Mouse (Mus musculus) MEL (cell line): ENCODE measurements around the gene Fam171a2.

ENCODE experiments used
- GATA1 ChIP-seq: IDR thresholded peaks from 2 replicates; pipeline ENCODE4 v1.6.1; 2011; ENCODE audit warnings: low read depth, low read length, improper control_type of control experiment
- MAFK ChIP-seq: IDR thresholded peaks from 2 replicates; pipeline ENCODE4 v1.6.1; 2011; ENCODE audit warnings: low read depth, mild to moderate bottlenecking, low read length, improper control_type of control experiment, borderline replicate concordance
- MAX ChIP-seq: IDR thresholded peaks from 2 replicates; pipeline ENCODE4 v1.6.1; 2011; ENCODE audit warnings: low read length, improper control_type of control experiment
- POLR2A ChIP-seq, 2 experiments: IDR thresholded peaks; 2 replicates each; pipeline ENCODE4 v1.6.1; 2011 to 2012; ENCODE audit warnings: low read length in 2 of 2, mild to moderate bottlenecking in 2 of 2, control low read depth in 1 of 2, improper control_type of control experiment in 1 of 2, low read depth in 1 of 2, moderate library complexity in 1 of 2; ENCODE audit not compliant: control insufficient read depth in 1 of 2, insufficient read depth in 1 of 2, poor library complexity in 1 of 2
- POLR2AphosphoS2 ChIP-seq: IDR thresholded peaks from 2 replicates; pipeline ENCODE4 v1.6.1; 2011; ENCODE audit warnings: low read length, improper control_type of control experiment
- ZC3H11A ChIP-seq: IDR thresholded peaks from 2 replicates; pipeline ENCODE4 v1.6.1; 2012; ENCODE audit warnings: low read depth, mild to moderate bottlenecking, inconsistent platforms, low read length, improper control_type of control experiment
- ZNF384 ChIP-seq: IDR thresholded peaks from 2 replicates; pipeline ENCODE4 v1.6.1; 2012; ENCODE audit warnings: low read depth, mild to moderate bottlenecking, inconsistent platforms, low read length, improper control_type of control experiment

- TF ChIP-seq ZC3H11A (no peak), MAFK (no peak), MAX (no peak), ZNF384 (no peak), GATA1 (no peak), POLR2AphosphoS2 (no peak), POLR2A (IDR thresholded peaks at IDR 0.05; ENCODE audit: control insufficient read depth in 1 of 2, insufficient read depth in 1 of 2, low read depth in 1 of 2, low read length in 2 of 2, poor library complexity in 1 of 2) (no peak)
Measured at GRCm38 (mm10) chr11:102396671-102397141, 50.8 kb downstream of the Fam171a2 start.
